Mouse (Mus musculus): ENCODE data around the gene Nuak2. TPM values are rescaled to one million over a fixed set of nuclear protein-coding genes. Genes with fewer than 3 reads are reported as not detected.
A peak's percentile ranks its signal among the peaks of the same experiment; 100 is the strongest.
"Not testable (repeated sequence)": the region's sequence is repeated elsewhere in the genome, so short reads cannot be mapped to it uniquely, and the experiment has no call there.

Nuak2 gene
- total RNA-seq (2014; fragmentation: Nextera tagmentation) = 37.2 and 40.4 TPM in 2 replicates
- 19.3 and 21.7 TPM in 2 replicates for total RNA-seq (2017)

DNA sequence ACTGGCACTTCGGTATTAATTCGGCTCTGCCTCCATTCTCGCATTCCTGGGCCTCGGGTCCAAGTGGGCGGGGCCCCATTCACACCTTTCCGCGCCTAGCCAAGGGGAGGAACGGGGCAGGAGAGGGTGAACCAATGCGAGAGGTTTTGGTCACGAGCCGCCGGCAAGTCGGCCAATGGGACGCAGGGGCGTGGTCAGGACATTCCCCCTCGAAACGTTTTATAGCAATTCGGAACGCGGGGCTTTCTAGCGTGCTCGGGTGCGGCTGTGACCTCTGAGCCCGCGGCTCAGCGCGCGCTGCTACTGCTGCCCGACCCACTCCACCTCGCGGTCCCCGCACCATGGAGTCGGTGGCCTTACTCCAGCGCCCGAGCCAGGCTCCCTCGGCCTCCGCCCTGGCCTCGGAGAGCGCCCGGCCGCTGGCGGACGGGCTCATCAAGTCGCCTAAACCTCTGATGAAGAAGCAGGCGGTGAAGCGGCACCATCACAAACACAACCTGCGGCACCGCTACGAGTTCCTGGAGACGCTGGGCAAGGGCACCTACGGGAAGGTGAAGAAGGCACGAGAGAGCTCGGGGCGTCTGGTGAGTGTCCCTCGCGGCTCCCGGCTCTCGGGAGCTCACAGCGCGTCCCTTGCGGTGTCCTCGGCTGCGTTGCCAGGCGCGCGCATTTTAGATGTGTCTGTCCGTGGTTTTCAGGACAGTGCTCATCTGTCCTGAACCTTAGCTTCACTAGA lies at the start of gene Nuak2:
TSS of gene Nuak2 (plus strand) at position 238 of the 736 bp plus-strand sequence.
- peak; percentile 47 for ATAC-seq (replicated peaks; ENCODE audit: poor library complexity, severe bottlenecking)

DNA sequence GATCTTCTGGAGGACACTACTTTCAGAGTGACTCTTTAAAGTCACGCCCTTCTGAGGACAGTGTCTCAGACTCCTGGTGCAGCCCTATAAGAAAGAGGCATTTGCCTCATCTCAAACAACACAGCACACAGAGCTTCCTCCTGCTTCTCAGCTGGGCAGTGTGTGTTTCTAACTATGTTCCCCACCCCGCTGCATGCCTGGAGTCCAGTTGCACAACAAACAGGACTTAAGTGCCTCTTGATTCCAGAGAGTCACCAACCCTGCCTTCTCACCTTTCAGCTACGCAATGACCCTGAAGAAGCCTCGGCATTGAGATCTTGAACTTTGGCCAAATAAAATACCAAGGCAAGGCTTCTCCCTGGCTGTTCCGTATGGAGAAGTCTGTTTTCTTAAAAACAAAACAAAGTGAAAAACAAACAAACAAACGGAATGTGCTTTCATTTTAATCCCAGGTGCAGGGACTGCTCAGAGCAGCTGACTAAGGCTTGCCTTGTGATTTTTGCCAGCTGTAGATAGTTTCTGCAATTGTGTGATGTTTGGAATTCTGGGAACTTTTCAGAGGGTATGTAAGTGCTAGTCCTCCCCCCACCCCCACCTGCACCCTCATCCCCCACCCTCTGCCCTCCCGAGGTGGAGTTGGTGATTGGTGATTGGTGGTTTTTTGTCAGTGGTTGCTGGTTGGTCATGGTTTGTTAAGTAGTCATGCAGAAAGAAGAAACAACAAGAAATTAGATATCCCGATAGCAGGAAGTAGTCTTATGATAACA lies 49.0 kb upstream of the Nuak2 start:
- ATAC-seq (replicated peaks; ENCODE audit: poor library complexity, severe bottlenecking) = no peak

DNA sequence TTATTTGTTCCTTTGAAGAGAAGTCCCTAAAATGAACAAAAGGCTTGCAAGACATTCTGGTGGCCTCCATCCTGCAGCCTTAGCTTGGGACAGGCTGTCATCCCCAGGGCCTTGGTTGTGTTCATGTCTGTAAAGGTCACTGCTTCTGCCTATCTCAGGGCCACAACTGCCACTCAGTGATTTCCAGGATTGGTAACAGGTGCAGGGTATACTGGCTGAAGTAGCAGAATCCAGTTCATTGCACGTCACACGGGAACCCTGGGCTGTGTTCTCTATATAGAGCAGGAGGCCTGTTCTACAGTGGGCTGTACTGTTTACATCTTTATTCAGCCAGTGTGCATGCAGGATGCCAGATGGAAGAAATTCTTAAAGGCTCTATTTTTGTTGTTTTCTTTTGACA lies 48.0 kb upstream of the Nuak2 start:
- no peak for ATAC-seq (replicated peaks; ENCODE audit: poor library complexity, severe bottlenecking)

GRCm38 (mm10) chr1:132268418-132269060 lies 47.4 kb upstream of the Nuak2 start:
- ATAC-seq (replicated peaks; ENCODE audit: poor library complexity, severe bottlenecking) = no peak

GRCm38 (mm10) chr1:132271237-132271636 lies 44.7 kb upstream of the Nuak2 start:
- ATAC-seq (replicated peaks; ENCODE audit: poor library complexity, severe bottlenecking) = no peak

GRCm38 (mm10) chr1:132276694-132277093 lies 39.2 kb upstream of the Nuak2 start:
- no peak for ATAC-seq (replicated peaks; ENCODE audit: poor library complexity, severe bottlenecking)

- ATAC-seq (replicated peaks; ENCODE audit: poor library complexity, severe bottlenecking) = no peak
These were observed 38.8 kb upstream of the Nuak2 start for GRCm38 (mm10) chr1:132277124-132277523.

DNA sequence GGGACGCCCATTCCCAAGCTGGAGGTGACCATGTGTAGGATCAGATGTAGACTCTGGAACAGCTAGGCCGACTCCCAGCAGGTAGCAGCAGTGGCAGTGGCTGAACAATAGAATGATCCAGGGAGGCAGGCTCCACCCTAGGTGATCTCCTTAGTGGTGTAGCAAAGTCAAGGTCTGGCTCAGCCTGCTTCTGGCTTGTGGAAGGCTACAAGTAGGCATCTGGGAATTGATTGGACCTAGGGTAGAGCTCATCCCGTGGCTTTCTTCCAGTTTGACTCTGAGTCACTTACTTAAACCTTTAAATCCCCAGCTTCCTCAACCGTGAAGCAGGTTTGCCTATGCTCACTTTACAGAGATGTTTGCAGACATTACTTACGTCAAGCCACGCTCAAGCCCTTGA lies 35.3 kb upstream of the Nuak2 start:
- not testable (repeated sequence) for ATAC-seq (replicated peaks; ENCODE audit: poor library complexity, severe bottlenecking)

DNA sequence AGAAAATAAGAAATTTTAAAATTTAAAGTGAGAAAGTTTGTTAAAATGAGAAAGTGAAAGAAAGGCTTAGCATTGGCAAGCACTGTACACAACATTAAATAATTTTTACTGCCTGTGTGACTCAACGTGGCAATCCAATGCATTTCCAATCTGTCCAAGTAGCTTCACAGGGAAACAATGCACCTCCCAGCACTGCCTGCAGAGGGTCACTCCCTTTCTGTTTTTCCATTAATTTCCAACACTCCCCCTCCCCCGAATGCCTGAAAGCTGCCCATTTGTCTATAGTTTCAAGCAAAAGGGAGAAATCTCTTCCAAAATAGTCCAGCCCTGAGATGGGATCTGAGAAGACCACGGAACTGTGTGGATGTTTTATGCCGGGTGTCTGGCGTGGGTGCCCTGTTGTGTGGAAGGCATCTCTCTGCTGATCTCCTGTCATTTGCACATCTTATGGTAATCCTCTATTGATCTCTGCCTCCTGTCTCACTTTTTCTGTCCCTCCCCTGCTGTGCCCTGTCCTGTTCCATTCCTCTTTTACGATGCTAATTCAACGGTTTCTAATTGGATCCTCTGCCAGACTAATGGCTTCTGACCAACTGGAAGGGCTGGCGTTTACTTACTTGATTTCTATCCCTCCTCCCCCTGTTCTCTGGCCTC lies 34.3 kb upstream of the Nuak2 start:
- ATAC-seq (replicated peaks; ENCODE audit: poor library complexity, severe bottlenecking) = no peak

DNA sequence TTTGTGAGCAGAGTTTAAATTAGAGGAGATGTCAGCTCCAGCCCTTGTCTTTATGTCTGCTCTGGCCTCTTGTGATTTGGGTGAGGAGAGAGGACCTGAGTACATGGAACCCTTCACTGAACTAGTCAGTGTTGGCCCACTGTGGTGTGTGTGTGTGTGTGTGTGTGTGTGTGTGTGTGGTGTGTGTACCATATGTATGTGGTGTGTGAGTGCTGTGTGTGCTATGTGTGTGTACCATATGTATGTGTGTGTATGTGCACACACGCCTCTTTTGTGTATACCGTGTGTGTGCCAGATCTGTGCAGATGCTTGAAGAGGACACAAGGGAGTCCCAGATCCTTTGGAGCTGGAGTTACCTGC lies 33.8 kb upstream of the Nuak2 start:
- ATAC-seq (replicated peaks; ENCODE audit: poor library complexity, severe bottlenecking) = no peak

GRCm38 (mm10) chr1:132283018-132283417 lies 32.9 kb upstream of the Nuak2 start:
- ATAC-seq (replicated peaks; ENCODE audit: poor library complexity, severe bottlenecking) = no peak

DNA sequence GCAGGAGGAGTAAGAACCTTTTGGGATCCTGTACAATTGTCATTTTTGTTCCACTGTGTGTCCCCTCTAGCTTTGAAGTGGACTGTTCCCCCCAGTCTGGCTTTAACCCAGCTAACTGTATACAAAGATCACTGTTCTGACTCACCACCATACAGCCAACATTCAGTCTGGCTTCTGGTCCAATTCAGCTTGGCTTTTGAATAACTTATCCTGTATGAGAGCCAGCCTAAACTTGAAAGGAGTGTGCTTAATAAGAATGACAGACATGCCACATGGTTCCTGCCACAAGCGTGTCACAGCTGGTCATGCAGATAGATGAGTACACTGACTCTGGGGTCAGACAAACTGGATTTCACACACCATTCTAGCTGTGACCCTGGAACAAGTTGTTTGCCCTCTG lies 29.2 kb upstream of the Nuak2 start:
- no peak for ATAC-seq (replicated peaks; ENCODE audit: poor library complexity, severe bottlenecking)

DNA sequence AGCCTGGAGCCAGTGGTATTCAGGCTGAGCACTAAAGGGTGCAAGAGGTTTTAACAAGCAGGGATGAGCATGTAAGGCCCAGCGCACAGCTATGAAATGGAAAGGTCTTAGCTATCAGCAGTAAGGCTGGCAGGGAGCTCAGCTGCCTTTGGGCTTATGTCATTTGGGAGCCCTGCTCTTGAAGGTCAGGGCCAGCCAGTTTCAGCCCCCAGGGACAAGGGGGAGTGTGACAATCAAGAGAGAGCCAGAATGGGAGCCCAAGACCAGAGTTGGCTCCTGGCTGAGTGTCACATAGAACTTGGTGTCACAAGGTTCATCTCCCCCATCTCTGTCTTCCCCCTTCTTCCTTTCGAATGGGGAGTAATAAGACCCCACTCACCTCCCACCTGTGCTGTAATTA lies 28.5 kb upstream of the Nuak2 start:
- no peak for ATAC-seq (replicated peaks; ENCODE audit: poor library complexity, severe bottlenecking)

DNA sequence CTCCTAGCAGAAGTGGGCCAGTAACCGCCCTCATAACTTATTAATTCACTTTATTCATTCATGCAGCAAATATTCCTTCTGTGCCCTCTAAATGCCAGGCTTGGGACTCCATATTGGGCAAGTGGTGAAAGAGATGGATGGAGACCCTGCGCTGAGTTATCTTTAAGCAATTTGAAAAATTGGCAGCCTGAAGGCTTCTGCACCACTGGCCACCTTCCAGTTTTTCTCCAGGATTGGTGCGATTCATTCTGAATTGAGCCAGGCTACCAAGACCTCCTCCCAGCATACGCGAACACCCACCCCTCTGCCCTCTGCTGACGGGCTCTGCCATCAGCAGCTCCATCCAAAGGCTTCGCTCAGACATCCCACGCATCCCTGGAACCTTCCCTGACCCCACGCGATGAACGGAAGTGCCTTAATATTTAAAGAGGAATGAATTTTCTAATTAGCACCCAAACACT lies 27.9 kb upstream of the Nuak2 start:
- no peak for ATAC-seq (replicated peaks; ENCODE audit: poor library complexity, severe bottlenecking)

GRCm38 (mm10) chr1:132289965-132290364 lies 26.0 kb upstream of the Nuak2 start:
- ATAC-seq (replicated peaks; ENCODE audit: poor library complexity, severe bottlenecking) = no peak

DNA sequence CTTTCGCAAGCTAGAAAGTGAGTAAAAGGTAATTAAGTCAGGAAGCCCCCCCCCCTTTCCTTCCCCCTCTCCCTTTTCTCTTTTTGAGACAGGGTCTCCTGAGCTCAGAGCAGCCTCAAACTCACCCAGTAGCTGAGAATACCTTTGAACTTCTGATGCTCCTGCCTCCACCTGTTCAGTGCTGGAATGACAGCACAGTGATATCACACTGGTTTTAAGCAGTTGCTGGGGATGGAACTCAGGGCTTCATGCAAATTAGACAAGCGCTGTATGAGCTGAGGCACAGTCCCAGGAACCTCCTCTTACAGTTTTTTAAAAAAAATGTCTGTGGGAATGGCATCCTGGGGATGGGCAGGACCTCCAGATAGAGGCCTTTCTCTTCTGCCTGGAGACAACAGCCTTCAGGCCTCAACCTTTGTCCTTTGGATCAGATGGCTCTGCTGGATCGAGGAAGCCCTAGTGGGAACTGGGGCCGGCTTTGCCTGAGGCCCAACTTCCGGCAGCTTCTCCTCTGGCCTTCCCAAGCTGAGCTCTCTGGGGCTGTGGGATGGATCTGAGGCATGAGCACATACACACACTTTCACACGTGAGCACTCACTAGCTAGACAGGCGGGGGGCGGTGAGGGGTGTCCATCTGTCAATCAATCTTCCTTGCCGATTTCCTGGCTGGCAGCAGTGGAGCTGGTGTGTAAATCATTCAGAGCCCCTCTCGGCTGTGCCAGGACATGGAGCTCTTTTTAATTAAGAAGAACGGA lies 24.8 kb upstream of the Nuak2 start:
- no peak for ATAC-seq (replicated peaks; ENCODE audit: poor library complexity, severe bottlenecking)

GRCm38 (mm10) chr1:132291706-132292105 lies 24.2 kb upstream of the Nuak2 start:
- no peak for ATAC-seq (replicated peaks; ENCODE audit: poor library complexity, severe bottlenecking)

DNA sequence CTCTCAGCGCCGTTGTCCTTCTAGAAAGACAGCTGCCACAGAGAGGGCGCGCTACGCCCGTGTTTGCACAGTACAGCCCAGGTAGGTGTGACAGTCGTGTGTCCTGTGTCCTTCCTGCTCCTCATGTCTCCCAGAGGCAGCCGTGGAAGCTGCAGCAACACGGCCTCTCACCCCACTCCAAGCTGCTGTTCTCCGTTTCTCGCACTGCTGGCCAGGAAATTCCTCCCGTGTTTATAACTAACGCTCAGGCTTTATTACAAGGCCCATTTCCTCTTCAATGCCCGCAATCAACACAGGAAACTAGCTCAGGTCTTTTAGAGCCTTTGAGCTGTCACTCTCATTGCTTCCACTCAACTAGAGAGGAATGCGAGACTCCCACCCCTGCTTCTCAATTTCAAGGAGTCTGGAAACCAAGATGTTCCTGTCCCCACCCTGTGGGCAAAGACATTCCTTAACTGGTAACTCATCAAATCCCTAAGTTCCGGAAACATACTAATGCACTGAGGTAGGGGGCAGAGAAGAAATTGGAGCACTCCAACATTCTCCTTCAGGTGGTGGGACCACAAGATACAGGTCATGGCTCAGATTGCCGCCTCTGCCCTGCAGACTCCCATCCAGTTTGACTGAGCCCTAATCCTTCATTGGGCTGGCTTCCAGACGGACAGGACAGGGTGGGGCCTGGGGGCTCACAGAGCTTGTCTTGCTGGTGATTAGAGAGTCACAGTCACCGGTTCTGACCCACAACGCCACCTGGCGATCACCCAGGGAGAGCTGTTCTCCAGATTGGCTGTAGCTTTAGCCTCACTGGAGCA lies 23.4 kb upstream of the Nuak2 start:
- ATAC-seq (replicated peaks; ENCODE audit: poor library complexity, severe bottlenecking) = 0 out of 2 replicates have a peak, but pooled peaks have one; percentile 37

- ATAC-seq (replicated peaks; ENCODE audit: poor library complexity, severe bottlenecking) = no peak
These were observed 20.4 kb upstream of the Nuak2 start for GRCm38 (mm10) chr1:132295506-132295905.

Data from granulocyte monocyte progenitor cell, adult 5-6 weeks (primary cell).